ENCODE assay signal across 9 mouse cellular contexts in the genomic region with DNA sequence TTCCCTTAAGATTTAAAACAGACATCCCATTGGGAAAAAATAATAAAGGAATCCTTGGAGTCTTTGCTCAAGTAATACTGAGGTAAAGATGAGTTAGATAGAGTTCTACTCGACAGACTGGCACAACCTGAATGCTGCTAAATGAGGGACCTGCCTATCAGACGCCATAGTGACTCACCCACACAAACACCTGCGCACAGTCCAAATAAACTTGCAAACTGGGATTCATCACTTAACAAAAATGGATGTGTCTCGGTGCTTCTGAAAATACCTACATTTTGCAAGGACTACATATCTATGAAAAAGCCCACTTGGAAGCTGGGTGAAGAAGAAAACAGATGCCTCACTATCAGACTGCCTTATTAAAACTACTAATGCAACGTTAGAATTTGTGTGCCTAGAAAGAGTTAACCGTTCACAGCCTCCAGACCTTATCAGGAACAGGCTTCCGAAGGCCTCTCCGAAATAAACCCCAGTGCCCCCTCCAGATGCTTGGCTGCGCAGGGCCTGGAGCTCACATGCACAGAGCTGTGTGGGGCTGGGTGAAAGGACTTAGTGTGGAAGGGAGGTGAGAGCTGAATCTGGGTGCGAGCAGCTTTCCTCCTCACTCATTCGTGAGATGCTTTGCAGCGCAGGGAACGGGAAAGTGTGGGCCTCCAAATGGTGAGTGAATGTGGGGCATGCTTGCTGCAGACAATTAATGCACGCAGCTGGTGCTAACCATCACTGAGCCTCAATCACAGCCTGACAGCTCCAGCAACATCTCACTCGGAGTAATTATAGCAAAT.
DNase-seq lines count a peak whose midpoint lies in the region; ATAC-seq and TF ChIP-seq lines count a peak whose summit lies in the region.
"Had no signal": no experiment of that assay in that cellular context is flagged by ENCODE, and none has a peak within 500 bp of the region (broad histone marks: within the 10 kb centered on the region; RNA-seq: fewer than 3 reads in every experiment).

No protein-coding gene starts in this region.

- no peaks in the 10 kb centered on the region for H3K4me1 ChIP-seq in forebrain, embryonic 11.5 days (replicated peaks; ENCODE audit: control insufficient read depth, insufficient read depth, low read length)
- peaks cover 13% of the 10 kb centered on the region for H3K4me1 ChIP-seq in forebrain, embryonic 10.5 days
- H3K4me1 ChIP-seq in hindbrain, embryonic 13.5 days (replicated peaks): peaks cover 28% of the 10 kb centered on the region
- no peaks in the 10 kb centered on the region; the same call in 1 of the 2 replicates for H3K4me1 ChIP-seq in midbrain, embryonic 14.5 days (ENCODE audit: control insufficient read depth, insufficient read depth, low read length)

- 66% methylated on average over 15 of the region's 15 CpGs for WGBS in forebrain, embryonic 11.5 days
- WGBS in forebrain, embryonic 10.5 days: 77% methylated on average over 15 of the region's 15 CpGs
- 50% methylated on average over 15 of the region's 15 CpGs for WGBS in hindbrain, embryonic 13.5 days
- WGBS in midbrain, embryonic 14.5 days: 58% methylated on average over 15 of the region's 15 CpGs

- no peaks in the 10 kb centered on the region for H3K79me2 ChIP-seq in C2C12 (ENCODE audit: control insufficient read depth, insufficient read depth)

- no peak for DNase-seq in forebrain, embryonic 11.5 days (ENCODE audit: low spot score)
- DNase-seq in forebrain, embryonic 10.5 days (ENCODE audit: extremely low spot score, low spot score): no peak
- peak; percentile 52 for DNase-seq in midbrain, embryonic 14.5 days
- no peak for DNase-seq in lung, adult 18-20 months
- DNase-seq in urinary bladder, adult 2 months (ENCODE audit: low spot score): no peak
- DNase-seq: liver, embryonic 13.5 days had no signal

- H3K27ac ChIP-seq in forebrain, embryonic 11.5 days (ENCODE audit: low read depth, low read length): peak overlapping the region; percentile 42
- no peak overlapping the region for H3K27ac ChIP-seq in forebrain, embryonic 10.5 days
- H3K27ac ChIP-seq in hindbrain, embryonic 13.5 days: peak overlapping the region; percentile 87
- H3K27ac ChIP-seq in midbrain, embryonic 14.5 days (replicated peaks; ENCODE audit: low read depth, low read length): no peak overlapping the region
- H3K27ac ChIP-seq: liver, embryonic 13.5 days had no signal

- ATAC-seq in forebrain, embryonic 11.5 days (replicated peaks; ENCODE audit: low FRiP score): no peak
- ATAC-seq in hindbrain, embryonic 13.5 days (ENCODE audit: low FRiP score): peak; percentile 60; the same call in 1 of the 2 replicates
- no peak for ATAC-seq in midbrain, embryonic 14.5 days (ENCODE audit: low FRiP score, low TSS enrichment)
- no peak for ATAC-seq in CD4-positive, CD25-positive, alpha-beta regulatory T cell, adult 4 months

- no peaks in the 10 kb centered on the region for H3K27me3 ChIP-seq in forebrain, embryonic 11.5 days (ENCODE audit: control insufficient read depth, insufficient read depth, low read length)
- H3K27me3 ChIP-seq in forebrain, embryonic 10.5 days (ENCODE audit: poor library complexity, severe bottlenecking): no peaks in the 10 kb centered on the region
- H3K27me3 ChIP-seq in C2C12 (ENCODE audit: control insufficient read depth, insufficient read depth, insufficient read length): no peaks in the 10 kb centered on the region
- no peaks in the 10 kb centered on the region for H3K27me3 ChIP-seq in hindbrain, embryonic 13.5 days
- H3K27me3 ChIP-seq in midbrain, embryonic 14.5 days (ENCODE audit: control insufficient read depth, insufficient read depth, low read length): no peaks in the 10 kb centered on the region
- H3K27me3 ChIP-seq: liver, embryonic 13.5 days had no signal

- H3K9me3 ChIP-seq in forebrain, embryonic 11.5 days (ENCODE audit: control insufficient read depth, low read length): no peaks in the 10 kb centered on the region
- no peaks in the 10 kb centered on the region for H3K9me3 ChIP-seq in forebrain, embryonic 10.5 days
- no peaks in the 10 kb centered on the region for H3K9me3 ChIP-seq in hindbrain, embryonic 13.5 days
- H3K9me3 ChIP-seq in midbrain, embryonic 14.5 days (ENCODE audit: control insufficient read depth, low read length): no peaks in the 10 kb centered on the region
- H3K9me3 ChIP-seq: liver, embryonic 13.5 days had no signal

- no peak overlapping the region for H3K4me2 ChIP-seq in forebrain, embryonic 11.5 days (ENCODE audit: low read depth, low read length, severe bottlenecking)
- peak overlapping the region; percentile 28 for H3K4me2 ChIP-seq in hindbrain, embryonic 13.5 days
- H3K4me2 ChIP-seq in midbrain, embryonic 14.5 days (ENCODE audit: low read length): no peak overlapping the region
- H3K4me2 ChIP-seq: liver, embryonic 13.5 days had no signal

- no peak overlapping the region for H3ac ChIP-seq in C2C12 (ENCODE audit: control insufficient read depth, insufficient read length, low read depth)

- no peak overlapping the region for H3K9ac ChIP-seq in forebrain, embryonic 11.5 days (ENCODE audit: low read length)
- no peak overlapping the region for H3K9ac ChIP-seq in hindbrain, embryonic 13.5 days
- H3K9ac ChIP-seq in midbrain, embryonic 14.5 days (replicated peaks; ENCODE audit: low read length): no peak overlapping the region
- H3K9ac ChIP-seq: liver, embryonic 13.5 days had no signal

- no peaks in the 10 kb centered on the region; the same call in 1 of the 2 replicates for H3K36me3 ChIP-seq in forebrain, embryonic 11.5 days (ENCODE audit: control insufficient read depth, insufficient read depth, low read length)
- no peaks in the 10 kb centered on the region for H3K36me3 ChIP-seq in forebrain, embryonic 10.5 days (replicated peaks)
- H3K36me3 ChIP-seq in C2C12 (ENCODE audit: control insufficient read depth, insufficient read depth): no peaks in the 10 kb centered on the region
- peaks cover 4% of the 10 kb centered on the region for H3K36me3 ChIP-seq in hindbrain, embryonic 13.5 days
- no peaks in the 10 kb centered on the region for H3K36me3 ChIP-seq in midbrain, embryonic 14.5 days (ENCODE audit: control insufficient read depth, insufficient read depth, low read length)
- H3K36me3 ChIP-seq: liver, embryonic 13.5 days had no signal

- no peaks in the 10 kb centered on the region for H3K79me3 ChIP-seq in C2C12 (ENCODE audit: low read depth)

- H3K4me3 ChIP-seq in forebrain, embryonic 11.5 days (ENCODE audit: low read depth, low read length): no peak overlapping the region
- no peak overlapping the region for H3K4me3 ChIP-seq in forebrain, embryonic 10.5 days
- H3K4me3 ChIP-seq in C2C12 (ENCODE audit: insufficient read depth, poor library complexity, severe bottlenecking): no peak overlapping the region
- no peak overlapping the region for H3K4me3 ChIP-seq in hindbrain, embryonic 13.5 days
- no peak overlapping the region for H3K4me3 ChIP-seq in midbrain, embryonic 14.5 days (replicated peaks; ENCODE audit: low read depth, low read length)
- H3K4me3 ChIP-seq: liver, embryonic 13.5 days had no signal

- TF ChIP-seq CTCF in C2C12 (IDR thresholded peaks at IDR 0.05; ENCODE audit: control insufficient read depth, insufficient read depth, insufficient read length): no peak

TF ChIP-seq in C2C12, 6 proteins besides CTCF, POLR2A, EP300 and RAD21:
- TF ChIP-seq FOSL1 (IDR thresholded peaks at IDR 0.05; ENCODE audit: insufficient read depth, low read length, poor library complexity, severe bottlenecking) (no peak), MYOD1 (IDR thresholded peaks at IDR 0.05; ENCODE audit: control insufficient read depth, insufficient read length, low read depth) (peak; percentile 39), MYOG (IDR thresholded peaks at IDR 0.05; ENCODE audit: control insufficient read depth, extremely low read depth, insufficient read length) (no peak)
TF ChIP-seq in C2C12: peak in this region for 1.

Comparison
In these comparisons a context has a peak if more than half of its experiments do, and no peak if none do; other contexts are left out.
1. H3K27ac ChIP-seq: peak in forebrain, embryonic 11.5 days (single experiment) and hindbrain, embryonic 13.5 days (single experiment); none in forebrain, embryonic 10.5 days (single experiment) and midbrain, embryonic 14.5 days (single experiment).